Mouse (Mus musculus) MEL (cell line): ENCODE measurements around the gene Ccdc175. TPM values are rescaled to one million over a fixed set of nuclear protein-coding genes. Genes with fewer than 3 reads are reported as not detected.

Experiments used
- DNase-seq: peaks from one replicate; pipeline ENCODE4 v3.0.0; 2011; ENCODE audit warnings: low read depth, low spot score
- H3K27ac ChIP-seq: 2 replicates; pipeline ENCODE4 v1.5.1; 2012; ENCODE audit warnings: low read depth, mild to moderate bottlenecking, control low read depth, low read length, moderate library complexity; ENCODE audit not compliant: control insufficient read depth
- H3K27me3 ChIP-seq, 2 experiments: fragments of 150-350 bp in 1 of 2; sonication (generic) in 1 of 2; 2 replicates each; pipeline ENCODE4 v1.6.1; 2012; ENCODE audit warnings: low read length in 2 of 2, mild to moderate bottlenecking in 2 of 2, improper control_type of control experiment in 1 of 2, moderate library complexity in 1 of 2; ENCODE audit not compliant: insufficient read depth in 2 of 2, control insufficient read depth in 1 of 2
- H3K36me3 ChIP-seq, 2 experiments: 2 replicates each; pipeline ENCODE4 v1.6.1; 2012 to 2014; ENCODE audit warnings: low read length in 2 of 2, improper control_type of control experiment in 1 of 2, inconsistent platforms in 1 of 2, mild to moderate bottlenecking in 1 of 2; ENCODE audit not compliant: insufficient read depth in 2 of 2, control insufficient read depth in 1 of 2
- H3K4me1 ChIP-seq, 2 experiments: fragments of 150-350 bp in 1 of 2; sonication (generic) in 1 of 2; 2 replicates each; pipeline ENCODE4 v1.6.1; 2012; ENCODE audit warnings: low read length in 2 of 2, improper control_type of control experiment in 1 of 2, mild to moderate bottlenecking in 1 of 2; ENCODE audit not compliant: insufficient read depth in 2 of 2, control insufficient read depth in 1 of 2
- H3K4me3 ChIP-seq, 2 experiments: fragments of 150-350 bp in 1 of 2; sonication (generic) in 1 of 2; 2 replicates each; pipeline ENCODE4 v1.5.1; 2012; ENCODE audit warnings: low read depth in 2 of 2, low read length in 2 of 2, mild to moderate bottlenecking in 2 of 2, moderate library complexity in 2 of 2, control low read depth in 1 of 2, improper control_type of control experiment in 1 of 2; ENCODE audit not compliant: control insufficient read depth in 1 of 2, insufficient read depth in 1 of 2
- H3K79me2 ChIP-seq: 2 replicates; pipeline ENCODE4 v1.6.1; 2012; ENCODE audit warnings: mild to moderate bottlenecking, low read length, moderate library complexity; ENCODE audit not compliant: control insufficient read depth, poor library complexity, insufficient read depth
- H3K9ac ChIP-seq: 2 replicates; pipeline ENCODE4 v1.6.1; 2012; ENCODE audit warnings: low read depth, mild to moderate bottlenecking, control low read depth, low read length, moderate library complexity; ENCODE audit not compliant: control insufficient read depth, poor library complexity, severe bottlenecking
- H3K9me3 ChIP-seq: fragments of 150-350 bp; sonication (generic); replicated peaks from 2 replicates; pipeline ENCODE4 v1.6.1; 2012; ENCODE audit warnings: mild to moderate bottlenecking, low read length, improper control_type of control experiment, moderate library complexity; ENCODE audit not compliant: insufficient read depth
- CTCF ChIP-seq, 3 experiments: IDR thresholded peaks in 2 of 3; conservative IDR thresholded peaks in 1 of 3; 2 replicates each; pipeline ENCODE4 v1.5.1; 2011 to 2012; ENCODE audit warnings: low read length in 3 of 3, low read depth in 2 of 3, mild to moderate bottlenecking in 2 of 3, improper control_type of control experiment in 1 of 3, inconsistent platforms in 1 of 3, mixed read lengths in 1 of 3, moderate library complexity in 1 of 3; ENCODE audit not compliant: control insufficient read depth in 1 of 3, insufficient read depth in 1 of 3, poor library complexity in 1 of 3, severe bottlenecking in 1 of 3
- ELF1 ChIP-seq: IDR thresholded peaks from 2 replicates; pipeline ENCODE4 v1.6.1; 2014; ENCODE audit warnings: low read depth, mild to moderate bottlenecking, inconsistent platforms, low read length, improper control_type of control experiment, moderate library complexity
- EP300 ChIP-seq, 2 experiments: IDR thresholded peaks; 2 replicates each; pipeline ENCODE4 v1.6.1; 2011; ENCODE audit warnings: improper control_type of control experiment in 2 of 2, low read length in 2 of 2, low read depth in 1 of 2, mild to moderate bottlenecking in 1 of 2
- MAX ChIP-seq: IDR thresholded peaks from 2 replicates; pipeline ENCODE4 v1.6.1; 2011; ENCODE audit warnings: low read length, improper control_type of control experiment
- MAZ ChIP-seq: IDR thresholded peaks from 2 replicates; pipeline ENCODE4 v1.6.1; 2012; ENCODE audit warnings: low read depth, mild to moderate bottlenecking, inconsistent platforms, low read length, improper control_type of control experiment
- MEF2A ChIP-seq: IDR thresholded peaks from 2 replicates; pipeline ENCODE4 v1.6.1; 2014; ENCODE audit warnings: low read depth, mild to moderate bottlenecking, inconsistent platforms, low read length, improper control_type of control experiment; ENCODE audit not compliant: poor library complexity, insufficient replicate concordance, severe bottlenecking; ENCODE audit errors: extremely low read depth
- NRF1 ChIP-seq: IDR thresholded peaks from 2 replicates; pipeline ENCODE4 v1.6.1; 2014; ENCODE audit warnings: low read depth, mild to moderate bottlenecking, inconsistent platforms, low read length, improper control_type of control experiment, moderate library complexity; ENCODE audit not compliant: poor library complexity, insufficient read depth, severe bottlenecking
- RAD21 ChIP-seq: IDR thresholded peaks from 2 replicates; pipeline ENCODE4 v1.6.1; 2011; ENCODE audit warnings: mild to moderate bottlenecking, low read depth, low read length, improper control_type of control experiment
- SMC3 ChIP-seq: IDR thresholded peaks from 2 replicates; pipeline ENCODE4 v1.6.1; 2011; ENCODE audit warnings: low read depth, low read length, improper control_type of control experiment
- TCF12 ChIP-seq: IDR thresholded peaks from 2 replicates; pipeline ENCODE4 v1.6.1; 2014; ENCODE audit warnings: low read depth, mild to moderate bottlenecking, inconsistent platforms, low read length, improper control_type of control experiment, moderate library complexity
- USF2 ChIP-seq, 2 experiments: IDR thresholded peaks; 2 replicates each; pipeline ENCODE4 v1.6.1; 2011 to 2012; ENCODE audit warnings: improper control_type of control experiment in 2 of 2, low read length in 2 of 2, borderline replicate concordance in 1 of 2, inconsistent platforms in 1 of 2, low read depth in 1 of 2, mild to moderate bottlenecking in 1 of 2; ENCODE audit not compliant: insufficient read depth in 1 of 2
- ZC3H11A ChIP-seq: IDR thresholded peaks from 2 replicates; pipeline ENCODE4 v1.6.1; 2012; ENCODE audit warnings: low read depth, mild to moderate bottlenecking, inconsistent platforms, low read length, improper control_type of control experiment
- ZKSCAN1 ChIP-seq: IDR thresholded peaks from 2 replicates; pipeline ENCODE4 v1.6.1; 2012; ENCODE audit warnings: low read depth, mild to moderate bottlenecking, inconsistent platforms, low read length, improper control_type of control experiment, moderate library complexity
- ZMIZ1 ChIP-seq: IDR thresholded peaks from 2 replicates; pipeline ENCODE4 v1.6.1; 2012; ENCODE audit warnings: low read depth, mild to moderate bottlenecking, inconsistent platforms, low read length, improper control_type of control experiment, moderate library complexity
- polyA plus RNA-seq, 2 experiments: library from polyadenylated mRNA; stranded (reverse) in 1 of 2; unstranded in 1 of 2; fragments of >175 nt in 1 of 2; fragments of >200 nt in 1 of 2; gene quantifications; 2 replicates each; pipeline versions ENCODE4 v1.2.1 to v1.2.4; 2012; ENCODE audit warnings: low replicate concordance in 2 of 2, low read depth in 1 of 2; ENCODE audit not compliant: insufficient read length in 2 of 2, insufficient read depth in 1 of 2, missing spikeins in 1 of 2
- total RNA-seq: library from RNA; depleted of rRNA; stranded (reverse); fragments of 300-350 nt; gene quantifications from 2 replicates; pipeline ENCODE4 v1.2.3, GENCODE M21; 2012

Gene Ccdc175
- total and polyA plus RNA-seq, 3 experiments = not detected

GRCm38 (mm10) chr12:72104525-72105281 lies 80.1 kb downstream of the Ccdc175 start:
- no peaks in the 10 kb centered on the region; a peak in 2 of 4 replicates for H3K4me1 ChIP-seq
- TF ChIP-seq CTCF (IDR thresholded peaks at IDR 0.05 in 2 of 3, conservative IDR thresholded peaks at IDR 0.05 in 1 of 3; ENCODE audit: control insufficient read depth in 1 of 3, insufficient read depth in 1 of 3, low read depth in 2 of 3, low read length in 3 of 3, poor library complexity in 1 of 3, severe bottlenecking in 1 of 3) (peak; percentile 49 to 87 (median 71)), MEF2A (no peak), NRF1 (no peak), RAD21 (peak; percentile 84), ZC3H11A (peak; percentile 58), ELF1 (peak; percentile 7; the same call in 1 of the 2 replicates), SMC3 (peak; percentile 85), ZMIZ1 (no peak), TCF12 (0 out of 2 replicates have a peak, but pooled peaks have one; percentile 9)
- no peaks in the 10 kb centered on the region for H3K79me2 ChIP-seq
- peaks cover 0 to 1% of the 10 kb centered on the region in 2 experiments; a peak in 1 of 4 replicates for H3K27me3 ChIP-seq
- peak overlapping the region; percentile 48 for H3K4me3 ChIP-seq
- no peaks in the 10 kb centered on the region for H3K36me3 ChIP-seq
- no peaks in the 10 kb centered on the region for H3K9me3 ChIP-seq
- H3K27ac ChIP-seq = no peak overlapping the region
- peak; percentile 87 for DNase-seq
- peak overlapping the region; percentile 61 for H3K9ac ChIP-seq

- Histone ChIP-seq H3K4me3 (no peak overlapping the region), H3K27me3 (peaks cover 0 to 1% of the 10 kb centered on the region in 2 experiments; a peak in 1 of 4 replicates), H3K27ac (no peak overlapping the region), H3K4me1 (no peaks in the 10 kb centered on the region; a peak in 2 of 4 replicates), H3K9me3 (no peaks in the 10 kb centered on the region), H3K9ac (no peak overlapping the region), H3K79me2 (no peaks in the 10 kb centered on the region), H3K36me3 (no peaks in the 10 kb centered on the region)
- TF ChIP-seq TCF12 (no peak), MEF2A (no peak), ZKSCAN1 (no peak)
- no peak for DNase-seq
Measured at GRCm38 (mm10) chr12:72104027-72104426, 80.8 kb downstream of the Ccdc175 start.

GRCm38 (mm10) chr12:72102776-72103175 lies 82.1 kb downstream of the Ccdc175 start:
- Histone ChIP-seq H3K27me3 (no peaks in the 10 kb centered on the region), H3K4me3 (no peak overlapping the region), H3K9ac (no peak overlapping the region)
- TF ChIP-seq MAX (no peak), RAD21 (no peak), USF2 (IDR thresholded peaks at IDR 0.05; ENCODE audit: borderline replicate concordance in 1 of 2, insufficient read depth in 1 of 2, low read depth in 1 of 2, low read length in 2 of 2) (no peak), EP300 (IDR thresholded peaks at IDR 0.05; ENCODE audit: low read depth in 1 of 2, low read length in 2 of 2) (no peak), MAZ (no peak)
- TF ChIP-seq, all 39 proteins: peak for 0
- no peak for DNase-seq
- no peaks in the 10 kb centered on the region for H3K9me3 ChIP-seq
- no peaks in the 10 kb centered on the region for H3K36me3 ChIP-seq
- no peaks in the 10 kb centered on the region for H3K79me2 ChIP-seq
- no peak overlapping the region for H3K27ac ChIP-seq
- no peaks in the 10 kb centered on the region; a peak in 2 of 4 replicates for H3K4me1 ChIP-seq
